Mouse (Mus musculus) lung, postnatal 0 days (tissue): Measurements from ENCODE around the gene Tjp3.

Source experiments
- CTCF ChIP-seq: IDR thresholded peaks from 2 replicates; pipeline ENCODE4 v1.5.1; 2016; ENCODE audit warnings: antibody characterized with exemption, mild to moderate bottlenecking
- EP300 ChIP-seq: IDR thresholded peaks from 2 replicates; pipeline ENCODE4 v1.6.1; 2016; ENCODE audit warnings: antibody characterized with exemption, mild to moderate bottlenecking, control low read depth

DNA sequence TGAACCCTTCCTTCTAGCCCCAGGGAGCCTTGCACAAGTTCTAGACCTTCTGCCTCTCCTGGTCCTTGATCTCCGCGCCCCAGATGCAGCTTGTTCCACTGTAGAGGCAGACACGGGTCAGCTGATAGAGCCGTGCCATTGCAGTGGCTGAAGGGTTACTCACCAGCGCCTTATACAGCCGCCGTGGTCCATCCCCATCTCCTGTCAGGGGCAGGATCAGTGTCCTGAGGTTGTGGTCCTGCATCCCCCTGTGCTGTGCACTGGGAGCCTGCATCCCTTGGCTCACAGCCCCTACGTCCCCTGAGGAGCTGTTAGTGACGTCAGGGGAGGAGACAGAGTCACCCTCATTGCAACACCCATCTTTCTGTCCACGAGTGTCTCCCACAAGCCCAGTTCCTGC, 11.9 kb upstream of the Tjp3 start:
- TF ChIP-seq CTCF (no peak), EP300 (no peak)
